Mouse (Mus musculus) heart, adult 2 months (tissue): ENCODE results near the gene Fam120a. TPM values are rescaled to one million over a fixed set of nuclear protein-coding genes. Genes with fewer than 3 reads are reported as not detected.
A peak's percentile ranks its signal among the peaks of the same experiment; 100 is the strongest.

Source experiments
- DNase-seq, 2 experiments: peaks; one replicate each; pipeline ENCODE4 v3.0.0; 2021
- H3K27ac ChIP-seq: fragments of 200-600 bp; 2 replicates; pipeline ENCODE4 v1.8.1; 2022
- H3K27me3 ChIP-seq: fragments of 200-500 bp; 2 replicates; pipeline ENCODE4 v1.6.1; 2012; ENCODE audit warnings: mild to moderate bottlenecking, low read length, inconsistent platforms, mixed read lengths; ENCODE audit not compliant: control insufficient read depth, insufficient read depth
- H3K36me3 ChIP-seq: fragments of 200-500 bp; 2 replicates; pipeline ENCODE4 v1.6.1; 2012; ENCODE audit warnings: low read length, inconsistent platforms; ENCODE audit not compliant: control insufficient read depth, insufficient read depth
- H3K4me1 ChIP-seq: fragments of 200-500 bp; 2 replicates; pipeline ENCODE4 v1.6.1; 2011; ENCODE audit warnings: low read length; ENCODE audit not compliant: control insufficient read depth, insufficient read depth
- H3K4me3 ChIP-seq: fragments of 200-600 bp; 2 replicates; pipeline ENCODE4 v1.8.1; 2022
- H3K79me2 ChIP-seq: fragments of 200-500 bp; replicated peaks from 2 replicates; pipeline ENCODE4 v1.6.1; 2012; ENCODE audit warnings: mild to moderate bottlenecking, inconsistent platforms, low read length, moderate library complexity, mixed read lengths; ENCODE audit not compliant: control insufficient read depth, insufficient read depth
- H3K9ac ChIP-seq: fragments of 200-500 bp; 2 replicates; pipeline ENCODE4 v1.6.1; 2012; ENCODE audit warnings: low read depth, mild to moderate bottlenecking, control low read depth, inconsistent platforms, low read length, mixed read lengths
- CTCF ChIP-seq: fragments of 200-600 bp; IDR thresholded peaks from 2 replicates; pipeline ENCODE4 v1.8.1; 2022; ENCODE audit warnings: antibody characterized with exemption, mild to moderate bottlenecking, moderate library complexity
- EP300 ChIP-seq: fragments of 200-500 bp; IDR thresholded peaks from 2 replicates; pipeline ENCODE4 v1.6.1; 2011; ENCODE audit warnings: low read depth, low read length, control low read depth; ENCODE audit not compliant: insufficient read depth
- POLR2A ChIP-seq: fragments of 200-500 bp; IDR thresholded peaks from 2 replicates; pipeline ENCODE4 v1.6.1; 2011; ENCODE audit warnings: mild to moderate bottlenecking, low read depth, low read length, control low read depth; ENCODE audit not compliant: insufficient read depth
- WGBS: fragments of 180-500 bp; shearing (Covaris S2); methylation state at CpG from one replicate; pipeline ENCODE4 v1.1.7; 2018; 5-methylcytosine and 5-hydroxymethylcytosine counted together
- intact Hi-C: fragments of 180-260 bp; cut with DNase I; formaldehyde crosslinking; loops from one replicate; pipeline ENCODE4 v1.15.1; 2025
- polyA plus RNA-seq: library from polyadenylated mRNA; depleted of rRNA; stranded (reverse); fragments of >200 nt; gene quantifications from 2 replicates; pipeline ENCODE4 v1.2.3, GENCODE M21; 2012
- total RNA-seq, 2 experiments: library from RNA; stranded (reverse); gene quantifications; 2 replicates each; pipeline ENCODE4 v1.2.3; 2021

Gene Fam120a
- total and polyA plus RNA-seq, 3 experiments, result 47.5 to 106 (median 102) TPM

DNA sequence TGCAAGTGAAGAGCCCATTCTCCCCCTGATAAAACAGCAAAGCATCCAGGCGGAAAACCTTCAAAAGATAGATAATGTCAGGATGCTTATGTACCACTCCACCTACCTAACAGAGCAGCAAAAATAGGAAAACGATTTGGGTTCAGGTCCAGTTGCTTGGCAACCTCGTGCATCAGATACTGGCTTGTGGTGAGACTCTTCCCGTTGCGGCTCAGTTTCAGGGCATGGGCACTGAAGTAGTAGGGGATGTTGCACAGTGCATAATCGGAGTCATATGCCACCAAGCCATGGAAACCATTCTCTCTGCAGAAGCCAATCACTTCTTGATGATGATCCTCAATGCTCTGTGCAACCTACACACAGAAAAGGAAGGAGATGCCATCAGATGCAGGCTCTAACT is 18.9 kb downstream of the Fam120a start:
- Histone ChIP-seq H3K36me3 (peaks cover 16% of the 10 kb centered on the region), H3K9ac (no peak overlapping the region), H3K4me3 (no peak overlapping the region), H3K27ac (no peak overlapping the region), H3K4me1 (peaks cover 9% of the 10 kb centered on the region), H3K79me2 (peaks cover 12% of the 10 kb centered on the region), H3K27me3 (no peaks in the 10 kb centered on the region)
- no peak for DNase-seq
- intact Hi-C loops, result no loop called here
- TF ChIP-seq CTCF, result no peak
- TF ChIP-seq POLR2A, result no peak
- no peak for TF ChIP-seq EP300
- 90% methylated on average over 6 of the region's 6 CpGs for WGBS

DNA sequence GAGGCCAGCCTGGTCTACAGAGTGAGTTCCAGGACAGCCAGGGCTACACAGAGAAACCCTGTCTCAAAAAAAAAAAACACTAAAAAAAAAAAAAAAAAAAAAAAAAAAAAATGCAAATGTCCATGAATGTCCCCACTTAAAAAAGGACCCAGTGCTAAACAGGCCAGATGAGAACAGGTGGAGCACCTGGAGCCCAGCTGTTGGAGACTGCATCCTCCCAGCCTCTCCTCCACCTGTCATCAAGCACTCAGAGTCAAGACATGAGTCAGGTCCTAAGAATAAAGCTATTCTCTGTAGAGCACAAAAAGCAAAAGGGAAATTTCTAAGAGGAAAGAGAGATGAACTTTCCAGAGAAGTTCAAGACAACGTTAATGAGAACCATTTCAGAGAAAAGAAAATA is 23.2 kb downstream of the Fam120a start:
- Histone ChIP-seq H3K9ac (no peak overlapping the region), H3K79me2 (peaks cover 12% of the 10 kb centered on the region), H3K27ac (no peak overlapping the region), H3K27me3 (no peaks in the 10 kb centered on the region), H3K4me1 (peaks cover 4% of the 10 kb centered on the region), H3K36me3 (peaks cover 17% of the 10 kb centered on the region), H3K4me3 (no peak overlapping the region)
- no peak for DNase-seq
- TF ChIP-seq POLR2A, result no peak
- no peak for TF ChIP-seq EP300
- no peak for TF ChIP-seq CTCF
- 33% methylated on average over 1 of the region's 1 CpGs for WGBS
- intact Hi-C loops, result no loop called here

DNA sequence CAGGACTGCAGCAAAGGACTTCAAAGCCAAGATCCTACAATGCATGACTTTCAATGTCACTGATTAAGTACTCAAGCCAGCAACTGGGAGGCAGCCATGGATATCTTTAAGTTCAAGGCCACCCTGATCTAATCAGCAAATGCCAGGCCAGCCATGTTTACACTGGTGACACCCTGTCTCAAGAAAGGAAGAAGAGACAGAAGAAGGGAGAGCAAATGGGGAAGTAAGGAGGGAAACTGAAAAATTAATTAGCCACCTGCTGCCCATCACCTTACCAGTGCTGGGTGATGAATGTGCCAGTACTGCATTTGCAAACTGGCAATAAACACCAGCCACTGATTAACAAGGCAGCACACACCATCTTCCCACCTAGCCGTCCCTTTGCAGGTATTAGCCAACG is 25.3 kb downstream of the Fam120a start:
- no peak for TF ChIP-seq CTCF
- TF ChIP-seq EP300, result no peak
- TF ChIP-seq POLR2A, result no peak
- intact Hi-C loops, result no loop called here
- Histone ChIP-seq H3K36me3 (peaks cover 12% of the 10 kb centered on the region), H3K9ac (no peak overlapping the region), H3K79me2 (peaks cover 13% of the 10 kb centered on the region), H3K4me3 (no peak overlapping the region), H3K4me1 (peaks cover 4% of the 10 kb centered on the region), H3K27ac (no peak overlapping the region), H3K27me3 (no peaks in the 10 kb centered on the region)
- WGBS, result 79% methylated on average over 2 of the region's 2 CpGs
- DNase-seq, result no peak

DNA sequence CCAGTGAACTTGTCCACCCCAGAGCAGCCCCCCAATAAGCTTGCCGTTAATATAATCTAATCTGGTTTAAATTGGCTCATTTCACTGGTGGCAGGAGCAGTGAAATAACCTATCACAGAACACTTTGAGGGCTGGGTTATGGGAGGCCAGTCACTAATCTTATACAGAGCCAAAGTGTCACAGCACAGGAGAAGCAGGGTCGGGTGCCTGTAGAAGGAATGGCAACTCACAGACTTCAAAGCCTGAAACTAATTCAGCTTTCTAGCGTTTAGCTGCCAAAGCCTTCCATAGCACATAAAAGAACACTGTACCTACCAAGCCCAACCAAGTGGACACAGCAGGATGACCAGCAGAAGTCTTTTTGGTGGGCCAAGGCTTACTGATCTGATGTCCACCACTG is 26.0 kb downstream of the Fam120a start:
- intact Hi-C loops, result no loop called here
- 51% methylated on average over 3 of the region's 3 CpGs for WGBS
- no peak overlapping the region for H3K9ac ChIP-seq
- DNase-seq, result no peak
- peaks cover 12% of the 10 kb centered on the region for H3K36me3 ChIP-seq
- H3K4me1 ChIP-seq, result peaks cover 4% of the 10 kb centered on the region
- peaks cover 14% of the 10 kb centered on the region for H3K79me2 ChIP-seq
- H3K4me3 ChIP-seq, result no peak overlapping the region
- TF ChIP-seq EP300 (no peak), POLR2A (no peak), CTCF (no peak)
- no peak overlapping the region for H3K27ac ChIP-seq
- no peaks in the 10 kb centered on the region for H3K27me3 ChIP-seq

DNA sequence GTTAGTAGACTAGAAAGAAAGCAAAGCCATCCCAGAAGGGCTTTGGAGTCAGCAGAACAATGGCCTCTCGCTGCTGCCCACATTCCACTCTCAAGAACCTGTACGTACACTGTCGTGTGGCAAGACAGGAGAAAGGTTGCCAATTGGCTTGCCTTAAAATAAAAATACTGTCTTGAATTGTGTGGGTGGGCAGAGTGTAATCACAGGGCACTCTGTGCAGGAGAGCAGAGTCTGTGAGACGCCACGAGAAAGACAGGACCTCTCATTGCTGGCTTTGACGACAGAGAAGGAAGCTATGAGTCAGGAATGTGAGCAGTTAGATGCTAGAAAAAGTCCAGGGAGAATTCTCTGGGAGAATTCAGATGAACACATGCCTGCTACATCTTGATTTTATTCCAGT is 33.2 kb downstream of the Fam120a start:
- Histone ChIP-seq H3K4me3 (no peak overlapping the region), H3K9ac (no peak overlapping the region), H3K27me3 (no peaks in the 10 kb centered on the region), H3K36me3 (no peaks in the 10 kb centered on the region; the same call in 1 of the 2 replicates), H3K4me1 (peaks cover 10% of the 10 kb centered on the region), H3K27ac (no peak overlapping the region), H3K79me2 (peaks cover 9% of the 10 kb centered on the region)
- peak in 1 of 2 experiments; percentile 10 for DNase-seq
- TF ChIP-seq CTCF (no peak), EP300 (no peak), POLR2A (no peak)
- intact Hi-C loops, result no loop called here
- 26% methylated on average over 6 of the region's 6 CpGs for WGBS

DNA sequence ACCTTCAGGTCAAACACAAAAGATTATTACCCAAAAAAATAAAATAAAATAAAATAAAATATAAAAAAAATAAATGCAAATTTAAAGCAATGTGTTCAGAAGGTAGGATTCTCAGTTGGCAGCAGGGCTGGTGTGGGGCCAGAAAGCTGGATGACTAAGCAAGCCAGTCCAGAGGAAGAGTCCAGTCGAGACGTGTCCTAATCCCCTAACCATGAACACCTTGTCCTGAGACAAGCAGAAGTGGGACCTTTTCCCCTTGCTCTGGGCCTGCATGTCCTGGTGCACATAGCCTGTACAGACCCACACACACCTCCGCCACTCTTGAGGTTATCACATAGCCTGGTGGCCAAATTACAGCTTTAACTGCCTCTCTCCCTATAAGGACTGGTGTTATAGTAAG is 35.1 kb downstream of the Fam120a start:
- intact Hi-C loops, result no loop called here
- Histone ChIP-seq H3K4me3 (no peak overlapping the region), H3K4me1 (peaks cover 13% of the 10 kb centered on the region), H3K9ac (no peak overlapping the region), H3K27ac (no peak overlapping the region), H3K79me2 (peaks cover 6% of the 10 kb centered on the region), H3K27me3 (no peaks in the 10 kb centered on the region), H3K36me3 (no peaks in the 10 kb centered on the region; the same call in none of the 2 replicates)
- DNase-seq, result no peak
- WGBS, result 70% methylated on average over 3 of the region's 3 CpGs
- TF ChIP-seq POLR2A, result no peak
- no peak for TF ChIP-seq CTCF
- no peak for TF ChIP-seq EP300
